Mouse (Mus musculus) forebrain, embryonic 15.5 days (tissue): ENCODE results near the gene Tasp1. TPM values are rescaled to one million over a fixed set of nuclear protein-coding genes. Genes with fewer than 3 reads are reported as not detected.

Source experiments
- ATAC-seq: fragments of 200-750 bp; cut with Nextera tagmentation; replicated peaks from 2 replicates; pipeline ENCODE4 v1.8.0; 2017; ENCODE audit warnings: mild to moderate bottlenecking, moderate TSS enrichment, moderate library complexity
- H3K27ac ChIP-seq: fragments of 300-500 bp; sonication (generic); replicated peaks from 2 replicates; pipeline ENCODE4 v1.5.1; 2015; ENCODE audit warnings: mild to moderate bottlenecking, inconsistent platforms
- H3K27me3 ChIP-seq: fragments of 300-500 bp; sonication (generic); 2 replicates; pipeline ENCODE4 v1.6.1; 2015; ENCODE audit warnings: inconsistent platforms
- H3K36me3 ChIP-seq: fragments of 300-500 bp; sonication (generic); 2 replicates; pipeline ENCODE4 v1.6.1; 2015; ENCODE audit warnings: mild to moderate bottlenecking, inconsistent platforms
- H3K4me1 ChIP-seq: fragments of 300-500 bp; sonication (generic); 2 replicates; pipeline ENCODE4 v1.6.1; 2015; ENCODE audit warnings: inconsistent platforms
- H3K4me2 ChIP-seq: fragments of 300-500 bp; sonication (generic); replicated peaks from 2 replicates; pipeline ENCODE4 v1.6.1; 2015; ENCODE audit warnings: mild to moderate bottlenecking, inconsistent platforms
- H3K4me3 ChIP-seq: fragments of 300-500 bp; sonication (generic); 2 replicates; pipeline ENCODE4 v1.5.1; 2015; ENCODE audit warnings: mild to moderate bottlenecking, inconsistent platforms
- H3K9ac ChIP-seq: fragments of 300-500 bp; sonication (generic); replicated peaks from 2 replicates; pipeline ENCODE4 v1.6.1; 2015; ENCODE audit warnings: mild to moderate bottlenecking, inconsistent platforms
- H3K9me3 ChIP-seq: fragments of 300-500 bp; sonication (generic); 2 replicates; pipeline ENCODE4 v1.6.1; 2016; ENCODE audit warnings: inconsistent platforms
- WGBS: fragments of 180-500 bp; shearing (Covaris S2); methylation state at CpG from one replicate; pipeline ENCODE4 v1.1.7; 2015; ENCODE audit warnings: mixed read lengths; 5-methylcytosine and 5-hydroxymethylcytosine counted together
- polyA plus RNA-seq: library from polyadenylated mRNA; unstranded; fragments of >200 nt; fragmentation: Nextera tagmentation; extraction: Ambion mirVana; gene quantifications from 2 replicates; pipeline ENCODE4 v1.2.1, GENCODE M21; 2015

Gene Tasp1
- polyA plus RNA-seq, 1 experiment from 2014 or later, result 24.6 TPM

DNA sequence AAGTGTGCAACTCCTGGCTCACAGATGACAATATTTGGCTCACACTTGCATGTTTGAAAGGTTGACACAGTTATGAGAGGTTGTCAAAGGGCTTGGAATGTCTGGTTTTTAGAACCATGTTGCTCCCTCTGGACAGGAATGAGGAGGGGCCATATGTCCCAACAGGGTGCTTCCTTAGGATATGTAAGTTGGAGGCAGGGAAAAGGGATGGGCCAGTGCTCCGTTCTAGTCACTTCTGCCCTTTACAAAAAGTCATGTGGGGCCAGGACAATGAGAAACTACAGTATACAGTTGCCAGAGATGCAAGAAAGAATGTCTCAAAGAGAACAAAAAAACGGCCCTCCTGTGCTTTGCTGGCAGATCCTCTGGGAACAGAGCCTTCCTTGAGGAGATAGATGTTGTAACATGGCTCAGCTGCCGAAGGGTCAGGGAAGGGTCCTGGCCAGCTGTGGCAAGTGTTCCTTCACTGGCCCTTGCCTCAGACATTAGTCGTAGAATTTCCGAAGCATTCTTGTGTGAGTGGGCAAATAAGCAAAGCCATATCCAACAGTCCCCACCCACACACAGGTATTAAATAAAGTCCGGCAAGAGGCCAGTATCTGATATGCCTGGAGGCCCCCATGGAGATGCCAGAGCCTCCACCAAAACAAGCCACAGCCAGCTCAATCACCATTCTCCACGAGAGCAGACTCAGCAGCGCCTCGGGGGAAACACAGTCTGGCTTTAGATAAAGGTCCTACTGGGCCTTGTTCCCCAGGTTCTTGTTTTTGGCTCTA lies 274.1 kb downstream of the Tasp1 start:
- no peaks in the 10 kb centered on the region for H3K4me1 ChIP-seq
- no peaks in the 10 kb centered on the region for H3K36me3 ChIP-seq
- ATAC-seq, result no peak
- H3K4me2 ChIP-seq, result no peak overlapping the region
- no peak overlapping the region for H3K4me3 ChIP-seq
- H3K27me3 ChIP-seq, result no peaks in the 10 kb centered on the region
- no peak overlapping the region for H3K27ac ChIP-seq
- no peaks in the 10 kb centered on the region for H3K9me3 ChIP-seq
- 89% methylated on average over 9 of the region's 9 CpGs for WGBS
- no peak overlapping the region for H3K9ac ChIP-seq

DNA sequence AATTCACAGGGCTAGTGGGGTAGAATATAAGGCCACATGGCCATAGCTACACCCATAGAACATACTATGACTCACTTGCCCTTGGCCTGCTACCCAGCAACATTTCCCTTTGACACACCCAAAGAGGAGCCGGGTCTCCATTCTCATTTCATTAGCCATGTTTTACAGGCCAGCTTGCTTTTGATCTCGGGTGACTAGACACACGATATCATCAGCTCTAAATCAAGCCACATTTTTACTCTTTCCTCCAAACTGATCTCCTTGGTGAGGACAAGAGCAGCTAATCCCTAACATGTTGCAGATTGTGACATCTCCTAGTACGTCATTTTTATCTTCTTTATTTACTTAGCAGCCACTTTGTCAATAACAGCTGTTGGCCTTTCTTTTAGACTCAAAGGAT lies 277.9 kb downstream of the Tasp1 start:
- 84% methylated on average over 4 of the region's 4 CpGs for WGBS
- Histone ChIP-seq H3K4me1 (no peaks in the 10 kb centered on the region), H3K4me3 (no peak overlapping the region), H3K36me3 (no peaks in the 10 kb centered on the region), H3K9me3 (no peaks in the 10 kb centered on the region), H3K27ac (no peak overlapping the region), H3K27me3 (no peaks in the 10 kb centered on the region), H3K9ac (no peak overlapping the region), H3K4me2 (no peak overlapping the region)
- ATAC-seq, result no peak

GRCm38 (mm10) chr2:139784946-139785345 lies 281.7 kb downstream of the Tasp1 start:
- no peak overlapping the region for H3K4me2 ChIP-seq
- no peaks in the 10 kb centered on the region for H3K36me3 ChIP-seq
- H3K9ac ChIP-seq, result no peak overlapping the region
- H3K9me3 ChIP-seq, result no peaks in the 10 kb centered on the region
- no peak for ATAC-seq
- WGBS, result 82% methylated on average over 2 of the region's 2 CpGs
- H3K27ac ChIP-seq, result no peak overlapping the region
- H3K27me3 ChIP-seq, result no peaks in the 10 kb centered on the region
- H3K4me1 ChIP-seq, result no peaks in the 10 kb centered on the region
- H3K4me3 ChIP-seq, result no peak overlapping the region

DNA sequence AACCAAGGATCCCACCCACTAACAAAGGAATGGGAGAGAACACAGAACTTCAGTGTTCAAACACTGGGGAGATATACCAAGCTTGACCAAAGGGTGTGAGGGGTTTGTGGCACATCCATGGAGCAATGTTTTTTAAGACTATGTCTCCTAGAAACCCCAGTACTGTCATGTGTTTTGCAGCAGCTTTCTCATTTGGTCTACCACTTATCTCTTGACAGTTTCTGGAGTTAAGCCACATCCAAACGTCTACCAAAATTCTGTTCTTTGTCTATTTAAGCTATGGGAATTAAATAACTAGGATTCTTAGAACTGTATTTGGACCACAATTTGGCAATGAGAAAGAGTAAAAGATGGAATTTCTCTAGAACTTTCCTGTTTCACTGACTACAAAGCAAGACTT lies 282.1 kb downstream of the Tasp1 start:
- H3K27ac ChIP-seq, result no peak overlapping the region
- ATAC-seq, result no peak
- H3K4me1 ChIP-seq, result no peaks in the 10 kb centered on the region
- no peak overlapping the region for H3K4me2 ChIP-seq
- H3K27me3 ChIP-seq, result no peaks in the 10 kb centered on the region
- no peaks in the 10 kb centered on the region for H3K36me3 ChIP-seq
- no peak overlapping the region for H3K4me3 ChIP-seq
- H3K9ac ChIP-seq, result no peak overlapping the region
- WGBS, result 66% methylated on average over 1 of the region's 1 CpGs
- H3K9me3 ChIP-seq, result no peaks in the 10 kb centered on the region

Other genes with a start within 250 kb of the Tasp1 start
- not detected in 2 replicates for gene Gm17374, start 85.2 kb upstream of the Tasp1 start, polyA plus RNA-seq
- 20.3 TPM in 2 replicates for gene Esf1, start 103.8 kb upstream of the Tasp1 start, polyA plus RNA-seq
- 45.4 and 46.9 TPM in 2 replicates for gene Ndufaf5, start 103.8 kb upstream of the Tasp1 start, polyA plus RNA-seq